Comparison of ENCODE assay signal across 9 mouse cellular contexts in the genomic region with DNA sequence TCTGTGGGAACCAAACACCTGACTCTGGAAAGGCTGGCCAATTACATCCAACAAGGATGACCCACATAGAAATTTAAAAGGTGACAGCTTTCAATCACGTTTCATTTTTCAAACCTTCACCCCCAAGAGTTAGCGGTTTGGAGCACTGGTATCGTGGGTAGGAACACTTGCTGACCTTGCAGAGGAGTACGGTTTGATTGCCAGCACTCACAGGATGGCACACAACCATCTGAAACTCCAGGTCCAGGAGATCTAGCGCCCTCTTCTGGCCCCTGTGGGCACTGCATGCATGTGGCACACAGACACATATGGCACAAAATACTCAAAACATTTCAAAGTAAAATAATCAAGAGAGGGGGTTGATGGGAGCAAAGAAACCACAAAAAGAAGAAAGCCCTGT. TPM values are rescaled to one million over a fixed set of nuclear protein-coding genes. Genes with fewer than 3 reads are reported as not detected.
DNase-seq lines count a peak whose midpoint lies in the region; ATAC-seq and TF ChIP-seq lines count a peak whose summit lies in the region.
"Had no signal": no experiment of that assay in that cellular context is flagged by ENCODE, and none has a peak within 500 bp of the region (broad histone marks: within the 10 kb centered on the region; RNA-seq: fewer than 3 reads in every experiment).

No protein-coding gene starts in this region.

- no peak overlapping the region for H3K4me3 ChIP-seq in E14TG2a.4 (replicated peaks; ENCODE audit: low read length)

- peak; percentile 98 for TF ChIP-seq CTCF in E14TG2a.4 (conservative IDR thresholded peaks at IDR 0.05; ENCODE audit: low read length)

- H3K4me1 ChIP-seq in E14TG2a.4 (replicated peaks; ENCODE audit: low read depth, low read length): peaks cover 20% of the 10 kb centered on the region

- peak; percentile 42 to 58 for DNase-seq in kidney, postnatal 4 days
- DNase-seq in kidney, adult 9 months: no peak
- peak; percentile 45 for DNase-seq in WW6 (ENCODE audit: low read depth, low spot score)
- DNase-seq in retina, postnatal 1 day: peak; percentile 41
- no peak for DNase-seq in adrenal gland, adult (ENCODE audit: inconsistent age in 2 of 2, low spot score in 1 of 2)
- DNase-seq: cerebellum, adult 9-10 months had no signal

- H3K27me3 ChIP-seq in E14TG2a.4 (ENCODE audit: insufficient read depth, low read length): no peaks in the 10 kb centered on the region

- no peak for ATAC-seq in activated CD4-positive, CD25-positive, alpha-beta regulatory T cell, adult 4 months

- H3K36me3 ChIP-seq in E14TG2a.4 (ENCODE audit: insufficient read depth, low read length): no peaks in the 10 kb centered on the region

- H3K9me3 ChIP-seq in E14TG2a.4 (ENCODE audit: low read length): no peaks in the 10 kb centered on the region

RNA-seq across cellular contexts. Expression of gene Homez, which starts 3.8 kb away (rescaled TPM):
- 1 to 10 TPM; 5.1 to 8.0 TPM for polyA plus RNA-seq in activated CD4-positive, CD25-positive, alpha-beta regulatory T cell, adult 4 months (2017; shearing (Covaris generic))

RNA-seq across cellular contexts. Expression of gene Ppp1r3e, which starts 10.4 kb away (rescaled TPM):
- under 1 TPM in 1 of 2 experiments, not detected in 1; 0.93 TPM for polyA plus RNA-seq in activated CD4-positive, CD25-positive, alpha-beta regulatory T cell, adult 4 months (2017; shearing (Covaris generic))

RNA-seq across cellular contexts. Expression of gene Bcl2l2, which starts 16.2 kb away (rescaled TPM):
- polyA plus RNA-seq in activated CD4-positive, CD25-positive, alpha-beta regulatory T cell, adult 4 months (2017; shearing (Covaris generic)): 1 to 10 TPM; 1.5 to 2.4 TPM

RNA-seq across cellular contexts. Expression of gene Gm20521, which starts 16.3 kb away (rescaled TPM):
- polyA plus RNA-seq in activated CD4-positive, CD25-positive, alpha-beta regulatory T cell, adult 4 months (2017; shearing (Covaris generic)): not detected
- polyA plus RNA-seq: stomach, embryonic 14.5 days had no signal

RNA-seq across cellular contexts. Expression of gene Pabpn1, which starts 25.4 kb away (rescaled TPM):
- 10 to 100 TPM; 22.8 to 30.8 TPM for polyA plus RNA-seq in activated CD4-positive, CD25-positive, alpha-beta regulatory T cell, adult 4 months (2017; shearing (Covaris generic))

Comparison
In these comparisons a context has a peak if more than half of its experiments do, and no peak if none do; other contexts are left out.
1. DNase-seq: peak in kidney, postnatal 4 days (2 of 2), WW6 (single experiment) and retina, postnatal 1 day (single experiment); none in kidney, adult 9 months (single experiment) and adrenal gland, adult (0 of 2).